Mouse (Mus musculus): ENCODE measurements around the gene Fahd1. TPM values are rescaled to one million over a fixed set of nuclear protein-coding genes. Genes with fewer than 3 reads are reported as not detected.

Fahd1 gene
- total and polyA plus RNA-seq, 3 experiments: 5.2 to 8.0 (median 6.3) TPM

- Histone ChIP-seq H3K4me3 (replicated peaks in 1 of 3; ENCODE audit: low read depth in 2 of 3, low read length in 2 of 3, poor library complexity in 1 of 3) (peak within 1 kb of the TSS; percentile 89 to 94 (median 92)), H3K4me1 (ENCODE audit: control insufficient read depth in 1 of 2, insufficient read depth in 2 of 2) (peaks cover 13 to 69% of the 10 kb centered on the region in 2 experiments), H3K36me3 (replicated peaks in 1 of 2; ENCODE audit: control insufficient read depth in 1 of 2, insufficient read depth in 1 of 2, low read length in 1 of 2) (peaks cover 50 to 78% of the 10 kb centered on the region in 2 experiments), H3K9me3 (replicated peaks; ENCODE audit: low read length) (no peaks in the 10 kb centered on the region), H3K4me2 (ENCODE audit: insufficient read depth, low read depth, poor library complexity, severe bottlenecking) (peak within 1 kb of the TSS; percentile 85), H3K27ac (ENCODE audit: insufficient read depth, low read depth) (no peak within 1 kb of the TSS; the same call in 1 of the 2 replicates), H3K9ac (ENCODE audit: insufficient read depth, low read depth) (peak within 1 kb of the TSS; percentile 70), H3K27me3 (replicated peaks) (no peaks in the 10 kb centered on the region), H3K79me2 (replicated peaks; ENCODE audit: control insufficient read depth, extremely low read depth, insufficient read depth, poor library complexity, severe bottlenecking) (peaks cover 17% of the 10 kb centered on the region)
- DNase-seq (ENCODE audit: extremely low read depth): peak; percentile 99
- peak; percentile 99 for TF ChIP-seq CHD2 (IDR thresholded peaks at IDR 0.05; ENCODE audit: low read length)
- peak; percentile 33; the same call in 1 of the 2 replicates for TF ChIP-seq ZMIZ1 (IDR thresholded peaks at IDR 0.05; ENCODE audit: low read depth, low read length)
- peak; percentile 35 for TF ChIP-seq NRF1 (IDR thresholded peaks at IDR 0.05; ENCODE audit: low read depth, low read length)
- TF ChIP-seq NELFE (IDR thresholded peaks at IDR 0.05; ENCODE audit: low read depth, low read length): peak; percentile 73
- TF ChIP-seq E2F4 (IDR thresholded peaks at IDR 0.05; ENCODE audit: insufficient replicate concordance, low read depth, low read length): peak; percentile 64; the same call in 1 of the 2 replicates
- TF ChIP-seq BHLHE40 (IDR thresholded peaks at IDR 0.05; ENCODE audit: low read depth, low read length): peak; percentile 40; the same call in 1 of the 2 replicates
- TF ChIP-seq ZNF384 (IDR thresholded peaks at IDR 0.05; ENCODE audit: low read depth, low read length): peak; percentile 100
- peak; percentile 91 for TF ChIP-seq MXI1 (IDR thresholded peaks at IDR 0.05; ENCODE audit: low read depth, low read length)
- peak; percentile 93; the same call in 1 of the 2 replicates for TF ChIP-seq KAT2A (IDR thresholded peaks at IDR 0.05; ENCODE audit: insufficient replicate concordance, low read length)
- no peak; the same call in none of the 2 replicates for TF ChIP-seq IRF4 (IDR thresholded peaks at IDR 0.05; ENCODE audit: low read depth, low read length)
- TF ChIP-seq TBP (conservative IDR thresholded peaks at IDR 0.05; ENCODE audit: low read depth, low read length): peak; percentile 75; the same call in 1 of the 2 replicates
- TF ChIP-seq ETS1 (conservative IDR thresholded peaks at IDR 0.05; ENCODE audit: low read depth, low read length): no peak
- peak; percentile 76 for TF ChIP-seq POLR2A (IDR thresholded peaks at IDR 0.05; ENCODE audit: low read depth, low read length)
- peak; percentile 28; the same call in 1 of the 2 replicates for TF ChIP-seq GABPA (IDR thresholded peaks at IDR 0.05; ENCODE audit: insufficient replicate concordance, low read depth, low read length)
- TF ChIP-seq HCFC1 (IDR thresholded peaks at IDR 0.05; ENCODE audit: low read depth, low read length): peak; percentile 96
- TF ChIP-seq UBTF (IDR thresholded peaks at IDR 0.05; ENCODE audit: low read depth, low read length): no peak; the same call in 1 of the 2 replicates
- peak; percentile 100 for TF ChIP-seq SIN3A (IDR thresholded peaks at IDR 0.05; ENCODE audit: low read length)
- TF ChIP-seq MAX (IDR thresholded peaks at IDR 0.05; ENCODE audit: low read length): peak; percentile 81
- peak; percentile 57; the same call in 1 of the 2 replicates for TF ChIP-seq MYC (IDR thresholded peaks at IDR 0.05; ENCODE audit: low read depth, low read length)
- TF ChIP-seq ZC3H11A (IDR thresholded peaks at IDR 0.05; ENCODE audit: low read depth, low read length): no peak
- TF ChIP-seq SMC3 (IDR thresholded peaks at IDR 0.05; ENCODE audit: low read depth, low read length): no peak
- TF ChIP-seq USF1 (IDR thresholded peaks at IDR 0.05; ENCODE audit: low read depth, low read length): no peak
- no peak for TF ChIP-seq PAX5 (IDR thresholded peaks at IDR 0.05; ENCODE audit: low read length)
- peak; percentile 100 for TF ChIP-seq ELF1 (IDR thresholded peaks at IDR 0.05; ENCODE audit: low read depth, low read length)
- TF ChIP-seq CHD1 (IDR thresholded peaks at IDR 0.05; ENCODE audit: low read depth, low read length): no peak
- TF ChIP-seq TCF12 (IDR thresholded peaks at IDR 0.05; ENCODE audit: low read depth, low read length): peak; percentile 66
- 0 out of 2 replicates have a peak, but pooled peaks have one; percentile 31 for TF ChIP-seq JUND (conservative IDR thresholded peaks at IDR 0.05; ENCODE audit: low read depth, low read length)
- no peak for TF ChIP-seq RCOR1 (conservative IDR thresholded peaks at IDR 0.05; ENCODE audit: low read depth, low read length)
- peak; percentile 40; the same call in 1 of the 2 replicates for TF ChIP-seq MEF2A (IDR thresholded peaks at IDR 0.05; ENCODE audit: borderline replicate concordance, low read depth, low read length)
- TF ChIP-seq EP300 (IDR thresholded peaks at IDR 0.05; ENCODE audit: low read length): no peak
- peak; percentile 60; the same call in 1 of the 2 replicates for TF ChIP-seq POLR2AphosphoS2 (IDR thresholded peaks at IDR 0.05; ENCODE audit: low read depth, low read length)
- no peak; the same call in 1 of the 2 replicates for TF ChIP-seq ZKSCAN1 (IDR thresholded peaks at IDR 0.05; ENCODE audit: borderline replicate concordance, low read depth, low read length)
- in situ Hi-C loops (cut with MboI; ENCODE audit: low pct_ligation_motif_present, low pct_unique_long_range_greater_than_20kb, low sequenced_read_pairs) (loop anchor here (5.0 kb wide), 2 partner anchors 34 to 144 kb away; partner anchors contain the start of gene Fahd1), dilution Hi-C loops (cut with MboI; ENCODE audit: extremely low pct_ligation_motif_present, extremely low pct_unique_long_range_greater_than_20kb, low sequenced_read_pairs) (no loop called here)
These were observed 36.2 kb upstream of the Fahd1 start, which contains the start of the genes Nubp2 and Spsb3 for GRCm38 (mm10) chr17:24886134-24886931. TSS of gene Nubp2 (minus strand) at chr17:24886349. TSS of gene Spsb3 (plus strand) at chr17:24886643.

All from CH12.LX (cell line).